Mouse (Mus musculus): Measurements from ENCODE around the gene Grik4.

DNA sequence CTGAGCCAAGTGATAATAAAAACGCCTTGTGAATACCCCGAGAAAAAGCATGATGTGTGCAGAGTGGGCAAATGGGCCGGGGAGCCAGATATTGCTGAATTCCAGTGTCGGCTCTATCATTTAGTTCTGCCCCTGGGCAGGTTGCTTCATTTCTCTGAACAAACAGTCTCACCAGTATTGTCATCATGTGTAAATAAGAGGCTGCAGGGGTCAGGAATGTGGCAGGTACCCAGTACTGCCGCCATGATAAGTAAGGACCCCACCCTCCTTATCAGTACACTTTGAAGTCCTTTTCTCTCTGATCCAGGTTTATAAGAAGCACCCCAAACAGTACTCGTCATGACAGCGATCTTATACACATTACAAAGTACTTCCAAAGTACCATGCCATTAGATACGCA lies 230.4 kb downstream of the Grik4 start:
- TF ChIP-seq CTCF (IDR thresholded peaks at IDR 0.05; ENCODE audit: control insufficient read depth, insufficient read depth, insufficient replicate concordance, low read depth, low read length): no peak
- no peak for TF ChIP-seq POLR2A (IDR thresholded peaks at IDR 0.05; ENCODE audit: control insufficient read depth, low read depth, low read length)
